Mouse (Mus musculus) hindbrain, embryonic 12.5 days (tissue): ENCODE measurements around the gene Pdss2. TPM values are rescaled to one million over a fixed set of nuclear protein-coding genes. Genes with fewer than 3 reads are reported as not detected.

Source experiments
- polyA plus RNA-seq: library from polyadenylated mRNA; unstranded; fragments of >200 nt; fragmentation: Nextera tagmentation; extraction: Ambion mirVana; gene quantifications from 2 replicates; pipeline ENCODE4 v1.2.1, GENCODE M21; 2016

Pdss2 gene
- polyA plus RNA-seq, 1 experiment from 2014 or later: 14.9 TPM

Other genes starting within 250 kb of the Pdss2 start
- gene Sobp, start 47.0 kb upstream of the Pdss2 start, polyA plus RNA-seq: 10.8 and 11.5 TPM in 2 replicates
- gene 9030612E09Rik, start 46.8 kb upstream of the Pdss2 start, polyA plus RNA-seq: 2.5 and 2.6 TPM in 2 replicates